Mouse (Mus musculus) T-helper 17 cell (primary cell): Measurements from ENCODE around the gene Arhgef16.

Experiments used
- in situ Hi-C, 2 experiments: fragments of 300-600 bp; cut with MboI, MseI; formaldehyde crosslinking; loops; 1 replicate in 1 of 2; 2 replicates in 1 of 2; pipeline ENCODE4 v1.15.1; 2025; ENCODE audit warnings: high pct_unique_total_duplicates in 2 of 2

Arhgef16 gene

GRCm38 (mm10) chr4:154293735-154294201, 7.7 kb downstream of the Arhgef16 start:
- in situ Hi-C loops, result no loop called here

DNA sequence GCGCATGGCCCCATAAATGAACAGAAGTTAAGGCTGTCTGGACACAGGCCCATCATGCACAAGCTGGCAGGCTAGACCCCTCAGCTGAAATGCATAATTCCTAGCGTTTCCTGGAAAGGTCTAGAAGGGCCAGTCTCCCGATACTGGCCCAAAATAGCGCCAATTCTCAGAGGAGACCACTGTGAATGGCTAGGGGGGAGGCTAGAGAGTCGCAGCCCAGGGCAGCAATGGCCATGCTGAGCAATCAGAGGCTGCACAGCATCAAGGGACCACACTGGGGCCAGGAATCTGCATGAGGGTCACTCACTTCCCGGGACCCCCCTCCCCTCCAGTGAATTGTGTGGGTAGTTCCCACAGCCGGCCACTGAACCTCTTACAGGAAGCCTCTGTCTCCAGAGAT, 17.8 kb downstream of the Arhgef16 start:
- in situ Hi-C loops, result no loop called here

DNA sequence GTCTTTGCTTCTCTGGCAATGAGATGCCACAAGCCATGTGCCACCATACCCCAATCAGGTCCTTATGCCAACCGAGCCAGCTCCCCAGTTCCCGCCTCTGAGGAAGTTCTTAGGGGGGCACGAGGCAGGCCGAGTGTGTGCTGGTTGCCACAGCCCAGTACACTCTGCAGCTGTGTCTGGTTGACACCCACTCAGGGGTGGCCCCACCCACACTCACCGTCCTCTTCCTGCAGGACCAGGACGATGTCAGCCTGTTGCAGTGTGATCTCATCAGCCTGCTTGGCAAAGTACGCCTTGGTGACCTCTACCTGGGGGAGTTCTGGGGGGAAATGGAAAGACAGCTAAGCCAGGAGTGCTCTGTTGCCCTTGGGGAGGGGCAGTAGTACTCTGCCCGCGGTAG, 22.0 kb downstream of the Arhgef16 start:
- in situ Hi-C loops, result no loop called here

DNA sequence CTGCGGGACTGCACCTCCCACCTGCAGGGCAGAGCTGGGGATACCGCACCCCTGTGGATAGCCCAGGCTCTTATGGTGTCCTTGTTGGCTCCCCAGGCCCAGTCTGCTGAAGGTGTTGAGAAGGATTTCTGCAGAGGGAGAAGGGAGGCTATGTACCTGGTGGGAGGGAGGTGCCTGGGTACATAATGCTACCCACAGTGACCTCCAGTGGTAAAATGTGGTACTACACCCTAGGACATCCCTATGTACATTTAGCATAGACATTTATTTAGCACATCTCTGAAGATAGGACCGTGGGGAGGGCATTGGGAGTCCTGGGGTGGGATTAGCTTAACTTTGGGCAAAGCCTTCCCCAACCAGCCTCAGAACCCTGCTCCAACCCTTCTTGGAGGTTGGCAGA, 28.5 kb downstream of the Arhgef16 start:
- in situ Hi-C loops, result no loop called here

DNA sequence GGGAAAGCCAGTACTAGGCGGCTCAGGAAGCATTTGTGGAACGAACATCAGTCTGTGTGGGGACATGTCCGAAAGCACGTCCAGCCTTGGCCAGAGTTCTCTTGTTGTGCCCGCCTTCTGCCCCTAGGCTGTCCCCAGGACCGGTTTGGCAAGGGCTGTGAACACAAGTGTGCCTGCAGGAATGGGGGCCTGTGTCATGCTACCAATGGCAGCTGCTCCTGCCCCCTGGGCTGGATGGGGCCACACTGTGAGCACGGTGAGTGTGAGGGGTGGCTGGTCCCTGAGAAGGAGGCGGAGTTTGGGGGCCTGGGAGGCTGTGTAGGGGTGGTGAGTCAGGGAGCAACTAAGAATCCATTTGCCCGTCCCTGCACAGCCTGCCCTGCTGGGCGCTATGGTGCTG, 32.0 kb downstream of the Arhgef16 start:
- in situ Hi-C loops, result no loop called here

GRCm38 (mm10) chr4:154267511-154267910, 34.0 kb downstream of the Arhgef16 start:
- in situ Hi-C loops, result no loop called here

DNA sequence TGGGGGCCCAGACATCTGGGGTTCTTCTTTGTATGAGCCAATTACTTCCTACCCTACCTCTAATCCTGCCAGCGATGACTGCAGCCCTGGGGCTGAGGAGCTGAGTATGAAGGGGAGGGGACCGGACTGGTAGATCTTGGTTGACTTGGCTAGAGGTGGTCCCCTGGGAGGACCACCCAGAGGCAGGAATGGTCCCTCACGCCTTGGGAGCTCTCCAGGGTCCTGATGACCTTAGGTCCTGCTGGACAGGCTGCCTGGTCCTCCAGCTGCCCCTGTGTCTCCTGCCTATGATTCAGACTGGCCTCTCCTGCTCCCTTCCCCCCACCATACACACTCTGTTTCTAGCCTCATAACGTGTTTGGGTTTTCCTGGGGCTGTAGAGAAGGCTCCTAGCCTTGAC, 39.4 kb downstream of the Arhgef16 start:
- in situ Hi-C loops, result no loop called here

GRCm38 (mm10) chr4:154260755-154261154, 40.7 kb downstream of the Arhgef16 start:
- in situ Hi-C loops, result no loop called here

DNA sequence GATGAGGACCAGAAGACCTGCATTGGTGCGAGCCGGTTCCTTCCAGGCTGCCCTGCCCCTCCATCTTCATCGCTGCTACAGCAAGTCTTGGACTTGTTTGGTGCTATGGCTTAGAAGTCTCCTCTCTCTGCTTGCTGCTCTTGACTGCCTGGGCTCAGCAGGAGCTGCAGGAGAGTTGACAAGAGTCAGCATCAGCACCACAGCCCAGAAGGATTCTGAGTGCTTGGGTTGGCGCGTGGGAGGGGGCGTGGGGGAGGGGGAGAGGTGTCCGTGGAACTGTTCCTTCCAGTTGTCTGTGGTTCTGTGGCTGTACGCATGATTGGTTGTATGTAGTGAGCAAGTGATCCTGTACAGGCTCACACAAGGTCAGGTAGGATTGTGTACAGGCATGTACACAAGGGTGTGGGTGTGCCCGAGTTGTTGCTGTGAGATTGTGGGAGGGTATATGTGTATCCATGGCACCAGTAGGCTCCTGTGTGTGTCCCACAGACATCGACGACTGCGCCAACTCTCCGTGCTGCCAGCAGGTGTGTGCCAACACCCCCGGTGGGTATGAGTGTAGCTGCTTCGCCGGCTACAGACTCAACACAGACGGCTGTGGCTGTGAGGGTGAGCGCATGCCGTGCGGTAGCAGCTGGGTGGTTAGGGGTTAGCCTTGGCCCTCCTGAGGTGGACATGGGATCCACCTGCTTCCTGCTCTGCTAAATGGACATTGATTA, 48.8 kb downstream of the Arhgef16 start:
- in situ Hi-C loops, result no loop called here

DNA sequence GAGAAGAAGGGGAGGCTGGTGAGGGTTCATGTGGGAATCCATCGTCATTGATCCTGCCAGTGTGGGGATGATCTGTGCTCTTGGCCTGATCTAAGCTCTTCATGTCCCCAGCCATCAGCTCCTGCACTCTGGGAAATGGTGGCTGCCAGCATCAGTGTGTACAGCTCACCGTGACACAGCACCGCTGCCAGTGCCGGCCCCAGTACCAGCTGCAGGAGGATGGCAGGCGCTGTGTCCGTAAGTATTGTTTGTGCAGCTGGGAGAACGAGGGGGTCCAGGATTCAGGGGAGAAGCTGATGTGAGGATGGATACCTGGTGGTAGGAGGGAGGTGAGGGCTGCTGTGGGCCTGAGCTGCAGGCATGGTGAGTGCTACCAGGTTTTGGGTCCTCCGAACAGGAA, 52.2 kb downstream of the Arhgef16 start:
- in situ Hi-C loops, result no loop called here

- in situ Hi-C loops, result no loop called here
These were observed 53.2 kb downstream of the Arhgef16 start for GRCm38 (mm10) chr4:154248092-154248805.

GRCm38 (mm10) chr4:154247207-154248091, 54.0 kb downstream of the Arhgef16 start:
- in situ Hi-C loops, result no loop called here

DNA sequence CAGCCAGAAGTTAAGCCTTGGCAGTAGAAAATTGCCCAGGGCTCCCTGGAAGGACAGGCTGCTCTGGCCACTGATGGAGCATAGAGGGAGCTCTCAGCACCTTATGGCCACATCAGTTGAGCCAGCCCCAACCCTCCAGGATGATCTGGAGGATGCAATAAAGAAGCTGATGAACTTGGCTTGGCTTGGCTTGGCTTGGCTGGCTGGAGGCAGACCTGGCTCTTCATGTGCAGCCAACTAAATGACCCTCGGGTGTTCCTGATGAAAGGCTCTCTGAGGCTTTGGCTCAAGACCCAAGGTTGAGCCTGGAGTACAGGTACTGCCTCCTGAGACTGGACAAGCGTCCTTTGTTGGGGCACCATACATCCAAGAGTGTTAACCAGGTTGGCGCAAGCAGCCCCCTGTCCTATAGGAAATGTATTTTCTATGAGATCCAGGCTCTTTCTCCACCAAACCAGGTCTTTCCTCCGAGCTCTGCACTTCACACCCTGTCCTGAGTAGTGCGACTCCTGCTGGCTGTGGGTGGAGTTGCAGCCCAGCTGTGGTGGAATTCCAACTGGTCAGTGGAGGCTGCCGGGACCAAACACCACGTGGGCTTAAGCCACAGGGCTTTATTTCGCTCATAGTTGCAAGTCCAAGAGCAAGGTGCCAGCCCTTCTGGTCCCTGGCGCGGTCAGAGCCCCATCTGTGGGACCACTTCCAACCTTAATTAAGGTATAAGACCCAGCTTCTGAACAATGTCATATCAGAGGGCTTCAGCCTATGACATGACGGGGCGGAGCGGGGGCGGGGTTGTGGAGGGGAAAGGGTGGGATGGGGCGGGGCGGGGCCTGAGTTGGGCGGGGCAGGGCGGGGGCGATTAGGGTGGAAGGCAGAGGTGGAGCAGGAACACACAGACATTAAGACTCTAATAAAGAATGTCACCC, 55.1 kb downstream of the Arhgef16 start:
- in situ Hi-C loops, result no loop called here

- in situ Hi-C loops, result no loop called here
These were observed 56.1 kb downstream of the Arhgef16 start for GRCm38 (mm10) chr4:154245342-154245741.

DNA sequence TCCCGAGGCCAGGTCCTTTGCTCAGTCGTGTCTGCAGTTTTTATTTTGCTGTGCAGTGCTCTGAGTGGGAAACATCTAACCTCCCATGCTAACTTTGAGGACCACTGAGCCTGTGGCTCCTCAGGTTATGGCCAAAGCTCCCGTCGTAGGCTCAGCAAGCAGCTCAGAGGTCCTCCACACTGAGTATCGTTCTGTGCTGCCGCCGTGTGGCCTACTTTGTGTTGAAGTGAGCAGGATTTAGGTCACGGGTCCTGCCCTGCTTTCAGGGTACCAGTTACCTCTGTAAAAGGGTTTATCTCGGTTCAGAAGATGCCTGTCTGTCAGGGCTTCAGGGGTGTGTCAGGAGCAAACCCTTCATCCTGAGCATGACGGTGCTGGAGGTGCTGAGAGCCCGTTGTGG, 60.9 kb downstream of the Arhgef16 start:
- in situ Hi-C loops, result no loop called here

DNA sequence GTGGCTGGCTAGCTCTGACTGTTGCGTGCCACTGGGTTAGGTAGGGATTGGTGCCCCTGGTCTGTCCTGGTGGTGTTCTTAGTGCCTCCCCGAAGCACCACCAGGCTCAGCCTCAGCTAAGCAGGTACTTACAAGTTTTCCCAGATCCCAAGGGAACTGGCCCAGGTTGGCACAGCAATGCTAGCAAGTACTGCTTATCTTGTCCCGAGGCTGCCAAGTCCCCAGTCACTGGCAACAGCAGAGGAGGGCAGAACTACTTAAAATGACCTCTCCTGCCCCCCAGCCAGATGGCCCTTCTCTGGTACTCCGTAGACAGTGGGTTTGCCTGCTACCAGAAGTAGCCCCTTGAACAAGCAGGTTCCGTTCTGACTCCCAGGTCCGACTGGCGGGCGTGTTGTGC, 62.3 kb downstream of the Arhgef16 start:
- in situ Hi-C loops, result no loop called here

DNA sequence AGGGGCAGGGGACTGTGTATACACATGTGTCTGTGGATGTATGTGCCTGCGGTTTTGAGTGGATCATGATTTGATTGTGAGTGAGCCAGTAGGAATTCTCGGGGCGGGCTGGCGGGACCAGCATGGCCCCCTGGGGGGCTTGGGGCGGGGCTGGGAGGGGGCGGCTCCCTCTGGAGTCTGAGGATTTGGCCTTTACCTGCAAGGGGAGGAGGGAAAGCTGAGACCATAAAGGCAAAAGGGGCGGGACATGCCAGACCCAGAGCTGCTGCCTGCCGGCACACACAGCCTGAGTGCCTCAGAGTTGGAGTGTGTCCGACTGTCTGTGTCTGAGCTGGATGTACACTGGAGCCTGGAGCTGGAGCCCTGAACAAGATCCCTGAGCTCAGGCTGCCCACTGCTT, 64.2 kb downstream of the Arhgef16 start:
- in situ Hi-C loops, result no loop called here

DNA sequence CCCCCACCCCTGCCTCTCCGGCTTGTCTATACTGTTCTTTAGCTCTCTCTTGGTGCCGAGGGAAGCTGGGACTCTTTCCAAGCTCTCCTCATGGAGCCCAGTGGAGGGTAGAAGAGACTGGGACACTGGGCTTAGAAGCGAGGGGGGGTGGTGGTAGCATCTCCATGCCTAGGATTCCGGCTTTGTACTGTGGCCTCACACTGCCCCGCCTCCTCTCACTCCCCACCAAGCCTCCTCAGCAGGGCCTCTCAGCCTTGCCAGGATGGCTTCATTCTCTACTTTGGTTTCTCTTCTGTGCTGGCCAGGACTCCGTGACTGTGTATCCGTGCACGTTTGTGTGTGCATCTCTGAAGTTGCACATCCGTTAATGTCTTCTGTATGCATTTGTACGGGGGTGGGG, 64.6 kb downstream of the Arhgef16 start:
- in situ Hi-C loops, result no loop called here

GRCm38 (mm10) chr4:154236001-154236400, 65.5 kb downstream of the Arhgef16 start:
- in situ Hi-C loops, result no loop called here

- in situ Hi-C loops, result loop anchor here in 1 of 2 experiments (5.0 kb wide), 1 partner anchor 85 kb away; no protein-coding TSS in a partner anchor
These were observed 69.2 kb downstream of the Arhgef16 start for GRCm38 (mm10) chr4:154232295-154232694.

DNA sequence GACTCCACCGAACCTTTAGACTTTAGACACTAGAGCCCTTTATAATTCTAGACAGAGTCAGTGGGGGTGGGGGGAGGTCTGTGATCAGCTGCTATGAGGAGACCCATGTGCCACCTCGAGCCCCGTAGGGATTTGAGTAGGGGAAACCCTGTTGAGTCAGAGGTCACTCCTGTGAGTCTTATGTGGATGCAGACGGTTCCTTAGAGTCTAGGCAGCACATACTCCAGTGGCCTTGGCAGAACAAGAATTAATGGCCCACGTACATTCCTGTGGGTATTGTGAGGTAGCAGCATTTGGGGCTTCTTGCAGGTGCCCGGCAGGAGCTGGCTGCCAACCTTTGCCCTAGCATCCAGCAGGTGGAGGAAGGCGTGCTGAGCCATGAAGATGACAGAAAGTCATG, 70.1 kb downstream of the Arhgef16 start:
- in situ Hi-C loops, result loop anchor here in 1 of 2 experiments (5.0 kb wide), 1 partner anchor 86 kb away; no protein-coding TSS in a partner anchor
